Mouse (Mus musculus) right cerebral cortex, postnatal 4 days (tissue): ENCODE measurements around the gene Plcb4.
"Not testable (repeated sequence)": the region's sequence is repeated elsewhere in the genome, so short reads cannot be mapped to it uniquely, and the experiment has no call there.

ENCODE experiments used
- DNase-seq: peaks from one replicate; pipeline ENCODE4 v3.0.0-alpha.2; 2022

The Plcb4 gene

GRCm38 (mm10) chr2:135675284-135675683, 16.5 kb downstream of the Plcb4 start:
- DNase-seq: no peak

GRCm38 (mm10) chr2:135676978-135677501, 18.2 kb downstream of the Plcb4 start:
- DNase-seq: no peak

- no peak for DNase-seq
Observed at GRCm38 (mm10) chr2:135677601-135678000, 18.8 kb downstream of the Plcb4 start.

GRCm38 (mm10) chr2:135680001-135680400, 21.2 kb downstream of the Plcb4 start:
- no peak for DNase-seq

GRCm38 (mm10) chr2:135680406-135681134, 21.8 kb downstream of the Plcb4 start:
- no peak for DNase-seq

GRCm38 (mm10) chr2:135683684-135684440, 25.1 kb downstream of the Plcb4 start:
- DNase-seq: no peak

GRCm38 (mm10) chr2:135686692-135687091, 27.9 kb downstream of the Plcb4 start:
- DNase-seq: no peak

GRCm38 (mm10) chr2:135687585-135687984, 28.8 kb downstream of the Plcb4 start:
- no peak for DNase-seq

- no peak for DNase-seq
Observed at GRCm38 (mm10) chr2:135692568-135693488, 34.0 kb downstream of the Plcb4 start.

GRCm38 (mm10) chr2:135700686-135701413, 42.0 kb downstream of the Plcb4 start:
- no peak for DNase-seq

GRCm38 (mm10) chr2:135704673-135705072, 45.9 kb downstream of the Plcb4 start:
- DNase-seq: no peak

GRCm38 (mm10) chr2:135707305-135707704, 48.5 kb downstream of the Plcb4 start:
- no peak for DNase-seq

- no peak for DNase-seq
Observed at GRCm38 (mm10) chr2:135708386-135708785, 49.6 kb downstream of the Plcb4 start.

GRCm38 (mm10) chr2:135708796-135709195, 50.0 kb downstream of the Plcb4 start:
- no peak for DNase-seq

- not testable (repeated sequence) for DNase-seq
Observed at GRCm38 (mm10) chr2:135709736-135710135, 50.9 kb downstream of the Plcb4 start.

GRCm38 (mm10) chr2:135711049-135711924, 52.5 kb downstream of the Plcb4 start:
- peak; percentile 47 for DNase-seq

- peak; percentile 60 for DNase-seq
Observed at GRCm38 (mm10) chr2:135711925-135712288, 53.1 kb downstream of the Plcb4 start.

GRCm38 (mm10) chr2:135712331-135712730, 53.5 kb downstream of the Plcb4 start:
- no peak for DNase-seq

- DNase-seq: no peak
Observed at GRCm38 (mm10) chr2:135712921-135713320, 54.1 kb downstream of the Plcb4 start.

GRCm38 (mm10) chr2:135716180-135716579, 57.4 kb downstream of the Plcb4 start:
- DNase-seq: no peak
